Mouse (Mus musculus): ENCODE measurements around the gene Rnh1. TPM values are rescaled to one million over a fixed set of nuclear protein-coding genes. Genes with fewer than 3 reads are reported as not detected.

Rnh1 gene
- total RNA-seq, 2 experiments from 2014 or later = 3.7 to 9.6 TPM

DNA sequence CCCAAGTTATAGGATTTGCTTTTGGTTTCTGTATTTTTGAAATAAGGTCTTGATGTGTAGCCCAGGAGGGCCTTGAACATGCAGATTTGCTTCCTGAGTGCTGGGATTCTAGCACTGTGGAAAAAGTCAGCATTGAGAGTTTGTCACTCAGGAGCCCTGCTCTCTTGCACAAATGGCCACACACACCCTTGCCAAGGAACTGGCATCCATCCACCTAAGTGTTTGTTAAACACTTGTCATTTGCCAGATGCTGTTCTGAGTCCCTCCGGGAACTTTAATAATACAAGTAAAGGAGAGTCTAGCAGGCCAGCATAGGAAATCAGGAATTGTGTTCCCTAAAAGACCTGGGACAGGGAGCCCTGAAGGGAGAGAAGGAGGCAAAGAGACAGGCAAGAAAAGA is 3.4 kb downstream of the Rnh1 start:
- ATAC-seq (replicated peaks; ENCODE audit: low FRiP score, poor library complexity, severe bottlenecking) = no peak

DNA sequence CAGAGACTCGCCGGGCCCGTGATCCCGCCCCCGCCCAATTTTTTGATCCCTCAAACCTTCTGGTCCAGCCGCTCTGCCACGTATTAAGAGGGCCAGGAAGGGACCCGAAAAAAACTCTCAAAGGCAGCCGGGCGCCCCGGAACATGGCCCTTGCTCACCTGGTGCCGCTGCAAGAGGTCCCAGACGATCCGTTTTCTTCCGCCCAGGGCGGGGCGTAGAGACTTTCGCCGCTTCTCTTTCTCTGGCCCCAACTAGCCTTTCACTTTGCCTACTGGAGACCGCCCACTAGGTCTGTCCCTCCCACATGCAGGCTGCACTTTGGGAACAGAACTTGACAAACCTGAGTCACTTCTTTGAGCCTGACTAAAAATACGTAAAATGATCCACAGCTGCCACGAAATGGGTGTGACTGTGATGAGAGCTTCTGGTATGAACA is 4.1 kb downstream of the Rnh1 start:
- peak; percentile 70 for ATAC-seq (replicated peaks; ENCODE audit: low FRiP score, poor library complexity, severe bottlenecking)

DNA sequence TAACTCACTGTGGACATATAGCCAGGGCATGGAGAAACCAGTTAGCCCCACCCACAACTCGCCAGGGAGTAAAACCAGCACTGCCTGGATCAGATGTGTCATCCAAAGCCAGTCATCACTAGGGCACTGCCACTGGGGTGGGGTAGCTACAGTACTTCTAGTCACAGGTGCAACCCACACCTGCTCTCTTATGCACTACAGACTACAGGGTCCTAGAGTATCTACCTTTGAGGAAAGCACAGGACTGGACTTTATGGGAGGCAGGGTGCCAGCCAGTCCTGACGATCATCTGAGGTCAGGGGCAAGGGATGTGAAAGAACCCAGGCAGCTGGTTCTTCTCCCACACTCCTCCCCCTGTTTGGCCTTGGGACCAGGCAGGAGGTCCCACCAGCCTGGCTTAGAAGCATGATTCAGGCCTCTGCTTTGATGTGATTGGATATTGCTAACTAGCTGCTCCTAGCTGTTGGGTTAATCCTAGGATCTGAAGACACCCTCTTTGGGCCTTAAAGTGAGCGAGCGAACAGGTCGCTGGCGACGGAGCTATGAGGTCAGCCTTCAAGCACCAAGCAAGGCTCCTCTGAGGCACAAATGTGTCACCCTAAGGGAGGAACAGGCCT is 4.6 kb downstream of the Rnh1 start:
- peak; percentile 59 for ATAC-seq (replicated peaks; ENCODE audit: low FRiP score, poor library complexity, severe bottlenecking)

DNA sequence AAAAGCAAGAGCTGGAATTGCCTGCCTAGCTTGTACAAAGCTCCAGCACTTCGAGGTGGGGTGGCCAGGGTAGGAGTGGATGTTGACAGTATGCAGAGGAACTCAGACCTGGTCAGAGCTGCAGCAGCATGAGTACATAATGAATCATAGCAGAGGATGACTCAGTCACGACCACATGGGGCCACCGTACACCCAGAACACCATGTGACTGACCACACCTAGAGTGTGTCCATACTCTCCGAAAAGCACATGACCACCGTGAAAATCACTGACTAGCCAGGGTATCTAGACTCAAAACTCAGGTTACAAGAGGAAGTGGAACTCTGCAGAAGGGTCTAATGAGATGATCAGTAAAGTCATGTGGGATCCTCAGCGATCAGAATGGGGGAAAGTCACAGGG is 7.8 kb downstream of the Rnh1 start:
- ATAC-seq (replicated peaks; ENCODE audit: low FRiP score, poor library complexity, severe bottlenecking) = no peak

DNA sequence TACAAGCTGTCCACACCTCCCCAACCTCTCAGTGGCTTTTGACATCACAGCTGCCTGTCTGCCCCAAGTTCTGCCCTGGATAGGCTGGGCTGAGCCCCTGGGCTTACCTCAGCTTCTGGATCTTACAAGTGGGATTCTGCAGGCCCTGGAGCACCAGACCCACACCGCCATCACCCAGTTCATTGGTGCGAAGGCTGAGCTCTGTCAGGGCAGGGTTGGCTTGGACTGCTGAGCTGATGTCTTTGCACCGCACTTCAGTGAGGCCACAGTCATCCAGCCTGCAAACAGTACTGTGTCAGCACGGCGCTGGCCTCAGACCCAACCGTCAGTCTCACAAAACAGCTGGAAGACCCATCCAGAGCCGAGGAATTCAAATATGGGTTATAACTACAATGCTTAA is 8.3 kb downstream of the Rnh1 start:
- no peak for ATAC-seq (replicated peaks; ENCODE audit: low FRiP score, poor library complexity, severe bottlenecking)

DNA sequence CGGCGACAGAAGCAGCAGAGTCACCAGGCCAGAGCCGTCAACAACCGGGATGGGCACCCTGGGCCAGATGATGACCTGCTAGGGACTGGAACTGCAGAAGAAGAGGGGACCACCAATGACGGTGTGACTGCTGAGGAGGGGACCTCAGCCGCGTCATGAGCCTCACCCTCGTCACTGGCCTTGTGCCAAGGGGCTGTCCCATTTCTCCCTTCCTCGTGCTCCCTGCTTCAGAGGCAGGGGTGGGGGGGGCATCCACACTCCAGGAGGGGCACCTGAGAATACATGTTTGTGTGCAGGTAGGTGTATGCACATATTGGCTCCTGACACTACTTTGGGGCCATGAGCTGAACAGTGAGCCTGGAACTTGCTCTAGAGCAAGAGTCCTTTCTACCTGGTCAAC is 17.3 kb downstream of the Rnh1 start:
- 0 out of 2 replicates have a peak, but pooled peaks have one; percentile 2 for ATAC-seq (replicated peaks; ENCODE audit: low FRiP score, poor library complexity, severe bottlenecking)

DNA sequence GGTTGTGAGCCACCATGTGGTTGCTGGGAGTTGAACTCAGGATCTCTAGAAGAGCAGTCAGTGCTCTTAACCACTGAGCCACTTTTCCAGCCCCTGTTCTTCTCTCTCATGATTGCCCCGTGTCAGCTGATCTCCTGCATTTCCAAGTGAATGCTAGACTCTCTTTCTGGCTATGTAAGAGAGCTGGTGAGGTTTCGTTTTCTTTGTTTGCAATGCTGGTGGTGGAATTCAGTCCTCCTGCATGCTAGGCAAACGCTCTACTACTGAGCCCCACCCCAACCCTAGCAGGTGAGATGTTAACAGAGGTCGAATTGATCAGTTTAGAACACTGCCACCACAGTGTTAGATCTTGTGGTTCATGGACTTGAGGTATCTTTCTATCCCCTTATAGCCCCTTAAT is 24.0 kb downstream of the Rnh1 start:
- no peak for ATAC-seq (replicated peaks; ENCODE audit: low FRiP score, poor library complexity, severe bottlenecking)

DNA sequence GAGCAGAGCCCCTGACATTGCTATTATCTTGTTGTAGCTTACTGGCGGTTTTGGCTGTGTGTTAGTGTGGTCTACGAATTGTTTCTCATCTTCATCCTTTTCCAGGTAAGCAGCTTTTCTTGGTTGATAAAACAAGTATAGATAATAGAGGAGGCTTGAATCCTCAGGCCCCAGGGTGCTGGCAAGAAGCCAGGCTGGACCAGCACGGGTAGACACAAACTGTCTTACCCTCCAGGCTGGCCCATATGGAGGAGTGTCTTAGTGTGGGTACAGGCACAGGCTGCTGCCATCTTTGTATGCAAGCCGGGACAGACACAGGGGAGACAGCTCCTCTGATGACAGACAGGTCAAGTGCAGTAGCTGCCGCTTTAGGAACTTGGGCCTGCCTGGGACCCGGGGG is 25.6 kb downstream of the Rnh1 start:
- ATAC-seq (replicated peaks; ENCODE audit: low FRiP score, poor library complexity, severe bottlenecking) = no peak

DNA sequence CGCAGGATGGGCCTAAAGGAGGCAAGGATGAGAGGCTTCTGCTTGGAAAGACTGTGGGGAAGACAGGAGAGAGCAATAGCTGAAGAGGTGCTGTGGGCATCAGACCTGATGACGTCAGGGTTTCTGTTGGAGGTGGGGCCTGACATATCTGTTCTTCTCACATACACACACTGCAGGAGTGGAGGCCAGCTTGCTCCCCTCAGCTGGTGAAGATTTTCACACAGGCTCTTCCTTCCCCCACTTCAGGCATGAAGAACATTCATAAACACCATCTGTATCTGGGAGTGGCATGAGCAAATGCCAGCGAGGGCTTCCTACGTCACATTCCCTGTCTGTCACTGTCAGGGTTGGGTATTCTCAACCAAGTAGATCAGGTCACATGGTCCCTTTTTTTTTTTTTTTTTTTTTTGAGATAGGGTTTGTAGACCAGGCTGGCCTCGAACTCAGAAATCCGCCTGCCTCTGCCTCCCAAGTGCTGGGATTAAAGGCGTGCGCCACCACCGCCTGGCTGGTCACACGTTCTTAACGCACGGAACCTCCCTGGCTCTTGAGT is 26.5 kb downstream of the Rnh1 start:
- peak; percentile 79 for ATAC-seq (replicated peaks; ENCODE audit: low FRiP score, poor library complexity, severe bottlenecking)

DNA sequence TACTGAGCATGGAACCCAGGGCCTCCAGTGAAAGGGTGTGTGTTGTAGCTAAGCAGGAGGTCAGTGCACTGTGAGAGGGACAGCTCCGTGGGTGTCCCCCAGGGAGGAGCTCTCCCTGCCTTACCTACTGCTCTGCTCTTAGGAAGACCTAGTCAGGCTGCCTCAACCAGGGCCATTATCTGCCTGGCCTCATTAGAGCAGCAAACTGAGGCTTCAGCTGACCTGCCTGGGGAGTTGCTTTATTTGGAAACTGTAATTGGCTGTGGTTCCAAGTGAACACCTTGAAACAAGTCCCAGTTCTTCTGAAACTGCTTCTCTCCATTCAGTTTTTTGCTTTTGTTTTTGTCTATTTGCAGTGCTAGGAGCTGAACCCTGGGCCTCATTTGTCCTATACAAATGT is 27.3 kb downstream of the Rnh1 start:
- no peak for ATAC-seq (replicated peaks; ENCODE audit: low FRiP score, poor library complexity, severe bottlenecking)

DNA sequence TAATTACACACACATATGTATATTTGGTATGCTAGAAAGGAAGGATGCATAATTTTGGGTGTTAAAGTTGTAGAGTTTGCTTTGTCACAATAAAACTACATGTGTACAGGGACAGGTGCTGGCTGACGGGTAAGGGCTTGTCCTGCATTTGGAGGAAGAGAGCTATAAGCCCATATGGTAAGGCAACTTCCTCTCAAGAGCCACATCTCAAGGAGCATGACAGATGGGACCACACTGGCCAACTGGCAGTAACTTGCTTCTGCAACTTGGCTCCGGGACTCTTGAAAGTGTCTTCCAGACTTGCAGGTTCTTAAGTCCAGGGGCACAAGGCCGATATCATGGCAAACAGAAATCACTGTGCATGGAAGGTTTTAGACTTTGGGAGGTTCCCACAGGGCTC is 28.0 kb downstream of the Rnh1 start:
- ATAC-seq (replicated peaks; ENCODE audit: low FRiP score, poor library complexity, severe bottlenecking) = no peak

DNA sequence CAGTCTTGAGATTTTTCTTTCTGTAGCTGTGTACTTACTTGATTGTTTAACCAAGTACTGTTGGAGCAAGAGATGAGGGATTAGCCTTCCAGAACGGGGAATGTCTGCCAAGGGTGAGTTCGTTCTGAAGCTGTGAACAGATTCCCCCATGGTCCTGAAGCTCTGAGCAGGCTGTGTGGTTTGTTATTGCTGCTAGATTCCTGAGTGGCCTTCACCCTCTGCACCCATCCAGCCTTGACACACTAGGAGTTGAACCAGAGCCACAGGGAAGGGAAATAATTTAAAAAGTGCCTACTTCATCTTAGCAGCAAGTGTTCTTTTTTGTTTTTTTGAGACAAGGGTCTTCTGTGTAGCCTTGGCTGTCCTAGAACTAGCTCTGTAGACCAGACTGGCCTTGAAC is 28.8 kb downstream of the Rnh1 start:
- ATAC-seq (replicated peaks; ENCODE audit: low FRiP score, poor library complexity, severe bottlenecking) = no peak

DNA sequence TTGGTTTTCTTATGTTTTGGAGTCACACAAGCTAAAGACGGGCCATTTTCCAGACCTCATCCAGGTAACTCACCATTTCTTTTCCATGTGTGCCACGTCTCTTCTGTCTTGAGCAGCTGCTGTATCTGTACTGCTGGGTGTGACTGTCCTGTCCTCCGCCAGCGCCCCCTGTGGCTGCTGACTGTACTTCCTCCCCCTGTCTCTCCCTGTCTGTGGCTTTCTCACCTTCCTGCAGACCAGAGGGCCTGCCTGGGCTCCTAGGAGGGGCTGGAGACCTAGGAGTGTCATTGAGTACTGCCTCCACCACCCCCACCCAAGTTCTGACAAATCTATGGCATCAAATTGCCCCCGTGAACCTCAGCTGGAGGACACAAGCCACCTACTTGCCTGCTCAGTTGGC is 29.5 kb downstream of the Rnh1 start:
- ATAC-seq (replicated peaks; ENCODE audit: low FRiP score, poor library complexity, severe bottlenecking) = peak; percentile 60

DNA sequence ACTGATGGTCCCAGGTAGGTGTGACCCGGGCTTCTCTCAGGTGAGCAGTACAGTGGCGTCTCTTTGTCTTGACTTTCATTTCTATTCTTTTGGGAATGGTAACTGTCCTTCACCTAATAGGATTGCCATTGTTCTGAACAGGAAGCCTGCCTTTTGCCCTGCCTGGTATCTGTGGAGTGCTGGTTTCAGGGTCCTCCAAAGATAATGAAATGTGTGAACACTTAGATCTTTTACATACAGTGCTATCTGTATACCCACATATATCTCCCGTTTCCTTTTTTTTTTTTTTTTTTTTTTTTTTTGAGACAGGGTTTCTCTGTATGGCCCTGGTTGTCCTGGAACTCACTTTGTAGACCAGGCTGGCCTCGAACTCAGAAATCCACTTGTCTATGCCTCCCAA is 31.3 kb downstream of the Rnh1 start:
- no peak for ATAC-seq (replicated peaks; ENCODE audit: low FRiP score, poor library complexity, severe bottlenecking)

DNA sequence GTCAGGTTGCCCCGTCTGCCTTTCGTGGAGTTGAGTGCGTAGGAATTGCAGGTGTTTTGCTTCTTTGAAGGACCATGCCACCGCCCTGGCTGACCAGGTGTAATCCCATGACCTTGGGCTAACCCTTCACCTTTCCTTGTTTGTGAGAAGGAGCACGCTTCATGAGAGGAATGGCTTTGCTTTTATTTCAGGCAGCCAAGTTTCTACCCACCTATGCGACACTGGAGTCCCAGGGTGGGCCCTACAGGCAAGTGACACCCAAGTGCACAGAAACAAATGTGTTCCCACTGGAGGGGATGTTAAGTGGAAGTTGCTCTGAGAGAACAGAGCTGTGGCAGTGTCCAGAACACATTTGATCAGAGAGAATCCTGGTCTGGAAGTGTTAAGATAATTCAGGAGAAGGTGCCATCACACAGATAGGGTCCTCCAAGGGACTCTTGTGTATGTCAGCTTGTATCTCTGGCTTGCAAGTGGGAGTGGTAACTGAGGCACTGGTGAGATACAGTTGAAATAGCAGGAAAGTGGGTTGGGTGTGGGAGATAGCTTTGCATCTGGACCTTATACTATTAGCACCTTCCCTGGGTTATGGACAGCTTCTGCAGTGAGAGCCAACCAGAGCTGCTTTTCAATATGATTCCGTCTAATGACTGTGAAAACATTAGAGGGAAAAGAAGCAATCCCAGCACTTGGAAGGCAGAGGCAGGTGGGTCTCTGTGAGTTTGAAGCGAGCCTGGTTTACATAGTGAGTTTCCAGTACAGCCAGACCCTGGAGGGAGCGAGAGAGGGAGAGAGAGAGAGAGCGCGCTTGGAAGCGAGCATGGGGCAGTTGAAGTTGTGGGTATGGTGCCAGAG is 40.5 kb downstream of the Rnh1 start:
- peak; percentile 85 for ATAC-seq (replicated peaks; ENCODE audit: low FRiP score, poor library complexity, severe bottlenecking)

DNA sequence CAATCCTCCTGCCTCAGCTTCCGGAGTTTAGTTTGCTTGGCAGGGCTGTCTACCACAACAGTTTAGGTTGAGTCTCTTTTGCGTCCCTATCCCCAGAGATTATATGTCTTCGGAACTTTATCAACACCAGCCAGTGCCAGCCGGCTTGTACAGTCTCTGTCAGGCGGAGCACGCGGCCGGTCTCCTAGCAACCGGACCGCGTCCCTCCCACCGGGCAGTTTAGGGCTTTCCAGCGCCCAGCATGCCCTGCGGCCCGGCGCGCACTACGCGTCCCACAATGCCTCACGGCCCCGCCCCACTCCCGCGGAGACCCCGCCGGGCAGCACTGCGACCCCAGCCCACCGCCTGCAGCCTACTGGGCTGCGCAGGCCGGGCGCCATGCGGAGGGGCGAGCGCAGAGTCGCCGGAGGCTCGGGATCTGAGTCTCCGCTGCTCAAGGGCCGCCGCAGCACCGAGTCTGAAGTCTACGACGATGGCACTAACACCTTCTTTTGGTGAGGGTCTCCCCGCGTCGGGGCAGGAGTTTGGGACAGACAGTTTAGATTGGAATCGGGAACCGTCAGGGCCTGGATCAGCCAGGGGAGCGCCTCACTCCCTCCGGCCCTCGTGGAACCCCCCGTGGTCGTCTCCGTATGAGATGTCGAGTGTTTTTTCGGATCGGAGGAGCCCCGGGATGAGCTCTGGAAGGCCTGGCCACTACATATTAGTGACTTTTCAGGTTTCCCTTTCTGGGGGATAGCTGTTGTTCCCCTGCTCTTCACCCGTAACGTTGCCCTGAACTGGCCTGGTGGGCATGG is 41.4 kb downstream of the Rnh1 start:
- peak; percentile 77 for ATAC-seq (replicated peaks; ENCODE audit: low FRiP score, poor library complexity, severe bottlenecking)

DNA sequence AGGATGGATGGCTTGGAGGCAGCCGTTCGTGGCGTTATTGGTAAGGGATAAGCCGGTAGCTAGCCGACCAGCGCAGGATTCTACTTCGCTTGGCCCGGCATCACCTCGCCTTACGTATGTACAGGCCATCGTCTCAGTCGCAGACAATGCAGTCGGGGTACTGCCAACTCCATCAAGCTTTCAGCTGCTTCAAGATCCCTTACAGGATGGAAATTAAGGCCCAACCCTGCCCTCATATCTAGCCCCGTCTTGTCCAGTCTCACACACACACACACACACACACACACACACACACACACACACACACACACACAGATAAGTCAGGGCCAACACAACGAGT is 49.2 kb downstream of the Rnh1 start:
- ATAC-seq (replicated peaks; ENCODE audit: low FRiP score, poor library complexity, severe bottlenecking) = peak; percentile 35

DNA sequence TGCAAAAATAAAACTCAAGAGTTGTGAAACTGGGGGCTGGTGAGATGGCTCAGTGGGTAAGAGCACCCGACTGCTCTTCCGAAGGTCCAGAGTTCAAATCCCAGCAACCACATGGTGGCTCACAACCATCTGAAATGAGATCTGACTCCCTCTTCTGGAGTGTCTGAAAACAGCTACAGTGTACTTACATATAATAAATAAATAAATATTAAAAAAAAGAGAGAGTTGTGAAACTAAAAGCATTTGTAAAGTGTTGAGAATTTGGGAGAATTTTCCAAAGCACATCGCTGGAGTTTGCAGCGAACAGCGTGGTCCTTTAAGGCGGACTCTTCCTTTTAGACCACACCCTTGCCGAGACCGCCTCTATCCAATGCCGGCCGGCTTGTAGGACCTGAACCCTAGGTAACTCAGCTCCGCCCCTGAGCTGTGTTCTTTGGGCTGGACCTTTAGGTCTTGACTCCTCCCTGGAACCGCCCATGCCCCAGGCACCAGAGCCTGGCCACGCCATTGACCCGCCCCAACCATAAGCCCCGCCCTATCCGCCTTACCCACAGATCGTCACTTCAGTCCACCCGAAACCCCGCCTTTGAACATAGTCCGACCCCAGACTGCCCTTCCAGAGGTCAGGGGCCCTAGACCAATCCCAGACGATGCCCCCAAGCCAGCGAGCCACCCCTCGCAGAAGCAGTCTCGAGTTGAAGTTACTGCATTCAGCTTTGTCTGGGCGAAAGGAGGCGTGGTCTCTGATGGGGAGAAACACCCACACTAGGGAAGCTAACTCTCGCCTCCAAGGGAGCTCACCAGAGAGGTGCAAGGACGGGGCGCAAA is 49.8 kb downstream of the Rnh1 start:
- ATAC-seq (replicated peaks; ENCODE audit: low FRiP score, poor library complexity, severe bottlenecking) = peak; percentile 92

DNA sequence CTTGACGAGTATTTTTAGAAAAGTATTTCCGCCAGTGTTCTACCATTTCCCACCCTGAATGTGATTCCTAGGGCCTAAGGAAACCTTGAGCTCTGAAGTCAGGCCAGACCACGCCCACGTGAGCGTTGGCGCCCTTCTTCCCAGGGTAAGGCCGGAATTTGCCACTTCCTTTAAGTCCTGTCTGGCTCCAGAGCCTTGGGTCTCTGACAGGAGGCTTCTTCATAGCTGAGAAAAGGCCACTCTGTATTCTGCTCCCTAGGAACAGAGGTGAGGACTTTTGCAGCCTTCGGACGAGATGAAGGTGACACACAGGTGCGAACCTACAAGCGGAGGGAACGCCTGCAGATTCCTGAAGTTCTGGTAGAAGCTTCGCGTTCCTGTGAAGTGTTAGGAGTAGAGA is 50.4 kb downstream of the Rnh1 start, which contains the start of gene Ptdss2:
Ptdss2 (plus strand) TSS at position 138 of the 400 bp plus-strand sequence.
- ATAC-seq (replicated peaks; ENCODE audit: low FRiP score, poor library complexity, severe bottlenecking) = no peak
